Mouse (Mus musculus) liver, embryonic 15.5 days (tissue): ENCODE measurements around the gene Chrm4. TPM values are rescaled to one million over a fixed set of nuclear protein-coding genes. Genes with fewer than 3 reads are reported as not detected.

Source experiments
- ATAC-seq: fragments of 200-750 bp; cut with Nextera tagmentation; 2 replicates; pipeline ENCODE4 v1.8.0; 2017; ENCODE audit warnings: moderate number of reproducible peaks, mild to moderate bottlenecking, moderate library complexity; ENCODE audit not compliant: insufficient read depth
- H3K27ac ChIP-seq: fragments of 300-500 bp; sonication (generic); replicated peaks from 2 replicates; pipeline ENCODE4 v1.5.1; 2015; ENCODE audit warnings: mild to moderate bottlenecking, inconsistent platforms
- H3K27me3 ChIP-seq: fragments of 300-500 bp; sonication (generic); 2 replicates; pipeline ENCODE4 v1.6.1; 2015; ENCODE audit warnings: mild to moderate bottlenecking, inconsistent platforms
- H3K36me3 ChIP-seq: fragments of 300-500 bp; sonication (generic); replicated peaks from 2 replicates; pipeline ENCODE4 v1.6.1; 2015; ENCODE audit warnings: moderate library complexity, mild to moderate bottlenecking, inconsistent platforms
- H3K4me1 ChIP-seq: fragments of 300-500 bp; sonication (generic); replicated peaks from 2 replicates; pipeline ENCODE4 v1.6.1; 2015; ENCODE audit warnings: inconsistent platforms
- H3K4me2 ChIP-seq: fragments of 300-500 bp; sonication (generic); 2 replicates; pipeline ENCODE4 v1.6.1; 2015; ENCODE audit warnings: moderate library complexity, mild to moderate bottlenecking, inconsistent platforms
- H3K4me3 ChIP-seq: fragments of 300-500 bp; sonication (generic); replicated peaks from 2 replicates; pipeline ENCODE4 v1.5.1; 2015; ENCODE audit warnings: mild to moderate bottlenecking, inconsistent platforms
- H3K9ac ChIP-seq: fragments of 300-500 bp; sonication (generic); 2 replicates; pipeline ENCODE4 v1.6.1; 2015; ENCODE audit warnings: moderate library complexity, mild to moderate bottlenecking, inconsistent platforms
- H3K9me3 ChIP-seq: fragments of 300-500 bp; sonication (generic); replicated peaks from 2 replicates; pipeline ENCODE4 v1.6.1; 2016; ENCODE audit warnings: inconsistent platforms
- WGBS: fragments of 180-500 bp; shearing (Covaris S2); methylation state at CpG from one replicate; pipeline ENCODE4 v1.1.7; 2015; ENCODE audit warnings: mixed read lengths; ENCODE audit not compliant: insufficient replicate concordance; 5-methylcytosine and 5-hydroxymethylcytosine counted together
- polyA plus RNA-seq: library from polyadenylated mRNA; unstranded; fragments of >200 nt; fragmentation: Nextera tagmentation; extraction: Ambion mirVana; gene quantifications from 2 replicates; pipeline ENCODE4 v1.2.1, GENCODE M21; 2015

Chrm4 gene
- polyA plus RNA-seq, 1 experiment from 2014 or later, result not detected

- no peak overlapping the region for H3K27ac ChIP-seq
- H3K27me3 ChIP-seq, result peaks cover 90% of the 10 kb centered on the region
- H3K4me3 ChIP-seq, result peak overlapping the region; percentile 30
- ATAC-seq, result peak; percentile 38; the same call in 1 of the 2 replicates
- no peaks in the 10 kb centered on the region for H3K9me3 ChIP-seq
- WGBS, result 4% methylated on average over 54 of the region's 54 CpGs
- no peak overlapping the region for H3K9ac ChIP-seq
- no peaks in the 10 kb centered on the region for H3K36me3 ChIP-seq
- H3K4me2 ChIP-seq, result peak overlapping the region; percentile 80
- H3K4me1 ChIP-seq, result peaks cover 42% of the 10 kb centered on the region
Measured at GRCm38 (mm10) chr2:91923415-91924337, 3.4 kb upstream of the Chrm4 start.

- 64% methylated on average over 1 of the region's 1 CpGs for WGBS
- H3K27me3 ChIP-seq, result peaks cover 95% of the 10 kb centered on the region
- H3K4me1 ChIP-seq, result peaks cover 42% of the 10 kb centered on the region
- no peak overlapping the region for H3K9ac ChIP-seq
- no peak overlapping the region for H3K4me3 ChIP-seq
- no peaks in the 10 kb centered on the region for H3K9me3 ChIP-seq
- H3K27ac ChIP-seq, result no peak overlapping the region
- no peak for ATAC-seq
- H3K36me3 ChIP-seq, result no peaks in the 10 kb centered on the region
- H3K4me2 ChIP-seq, result no peak overlapping the region
Measured at GRCm38 (mm10) chr2:91924726-91925125, 2.3 kb upstream of the Chrm4 start.

DNA sequence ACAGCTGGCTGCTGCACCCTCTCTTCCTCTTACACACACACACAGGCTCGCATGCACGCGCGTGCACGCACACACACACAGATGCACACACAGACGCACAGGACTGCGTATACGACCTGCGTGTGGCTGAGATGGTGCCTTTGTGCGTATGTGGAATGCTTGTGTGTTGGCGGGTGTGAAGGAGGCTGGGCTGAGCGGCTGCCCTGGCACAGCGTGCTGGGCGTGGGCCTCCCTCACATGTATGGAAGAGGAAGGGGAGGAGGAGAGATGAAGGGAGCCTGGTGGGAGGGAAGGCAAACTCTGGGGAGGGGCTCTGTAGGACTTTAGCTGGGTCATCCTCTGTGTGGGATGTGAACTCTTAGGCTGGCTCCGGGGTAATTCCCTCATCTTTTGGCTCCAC, 1.6 kb upstream of the Chrm4 start:
- H3K27me3 ChIP-seq, result peaks cover 95% of the 10 kb centered on the region
- H3K9me3 ChIP-seq, result no peaks in the 10 kb centered on the region
- no peak for ATAC-seq
- H3K4me3 ChIP-seq, result no peak overlapping the region
- no peaks in the 10 kb centered on the region for H3K36me3 ChIP-seq
- H3K9ac ChIP-seq, result no peak overlapping the region
- peaks cover 47% of the 10 kb centered on the region for H3K4me1 ChIP-seq
- no peak overlapping the region for H3K27ac ChIP-seq
- 70% methylated on average over 15 of the region's 15 CpGs for WGBS
- H3K4me2 ChIP-seq, result no peak overlapping the region

GRCm38 (mm10) chr2:91927826-91928533, 931 bp downstream of the Chrm4 start:
- H3K9ac ChIP-seq, result no peak overlapping the region
- H3K27ac ChIP-seq, result no peak overlapping the region
- H3K4me2 ChIP-seq, result peak overlapping the region; percentile 39
- H3K4me3 ChIP-seq, result no peak overlapping the region
- peaks cover 51% of the 10 kb centered on the region for H3K4me1 ChIP-seq
- ATAC-seq, result no peak
- peaks cover 4% of the 10 kb centered on the region for H3K36me3 ChIP-seq
- 38% methylated on average over 34 of the region's 34 CpGs for WGBS
- peaks cover 91% of the 10 kb centered on the region for H3K27me3 ChIP-seq
- no peaks in the 10 kb centered on the region for H3K9me3 ChIP-seq

GRCm38 (mm10) chr2:91928534-91929350, 1.7 kb downstream of the Chrm4 start:
- Histone ChIP-seq H3K27me3 (peaks cover 84% of the 10 kb centered on the region), H3K27ac (no peak overlapping the region), H3K9me3 (no peaks in the 10 kb centered on the region), H3K4me2 (no peak overlapping the region), H3K9ac (no peak overlapping the region), H3K4me1 (peaks cover 51% of the 10 kb centered on the region), H3K36me3 (peaks cover 12% of the 10 kb centered on the region), H3K4me3 (no peak overlapping the region)
- no peak for ATAC-seq
- WGBS, result 69% methylated on average over 23 of the region's 23 CpGs

DNA sequence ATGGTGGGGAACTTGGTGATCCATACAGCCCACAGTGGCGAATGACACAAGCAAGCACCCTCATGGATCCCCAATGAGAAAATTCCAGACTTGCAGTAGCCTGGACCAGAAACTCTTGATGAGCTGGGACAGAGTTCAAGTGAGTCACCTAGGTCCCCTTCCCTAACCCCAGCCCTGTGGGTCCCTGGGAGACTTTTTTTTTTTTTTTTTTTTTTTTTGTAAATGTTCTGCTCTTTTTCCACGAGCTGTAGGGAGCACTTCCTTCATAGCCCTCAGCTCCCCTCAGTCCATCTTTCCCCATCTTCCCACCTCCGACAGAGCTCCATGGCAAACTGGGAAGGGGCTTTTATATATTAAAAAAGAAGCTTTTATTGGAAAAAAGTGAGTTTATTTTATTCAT, 2.4 kb downstream of the Chrm4 start:
- Histone ChIP-seq H3K4me1 (peaks cover 54% of the 10 kb centered on the region), H3K27ac (no peak overlapping the region), H3K27me3 (peaks cover 76% of the 10 kb centered on the region), H3K4me3 (no peak overlapping the region), H3K9ac (no peak overlapping the region), H3K9me3 (no peaks in the 10 kb centered on the region), H3K4me2 (no peak overlapping the region), H3K36me3 (peaks cover 19% of the 10 kb centered on the region)
- 57% methylated on average over 3 of the region's 3 CpGs for WGBS
- ATAC-seq, result no peak

GRCm38 (mm10) chr2:91929936-91930335, 2.9 kb downstream of the Chrm4 start:
- H3K9me3 ChIP-seq, result no peaks in the 10 kb centered on the region
- H3K36me3 ChIP-seq, result peaks cover 24% of the 10 kb centered on the region
- no peak overlapping the region for H3K4me3 ChIP-seq
- WGBS, result 13% methylated on average over 12 of the region's 12 CpGs
- H3K4me1 ChIP-seq, result peaks cover 58% of the 10 kb centered on the region
- H3K4me2 ChIP-seq, result peak overlapping the region; percentile 66
- peaks cover 72% of the 10 kb centered on the region for H3K27me3 ChIP-seq
- no peak overlapping the region for H3K27ac ChIP-seq
- no peak for ATAC-seq
- H3K9ac ChIP-seq, result no peak overlapping the region

DNA sequence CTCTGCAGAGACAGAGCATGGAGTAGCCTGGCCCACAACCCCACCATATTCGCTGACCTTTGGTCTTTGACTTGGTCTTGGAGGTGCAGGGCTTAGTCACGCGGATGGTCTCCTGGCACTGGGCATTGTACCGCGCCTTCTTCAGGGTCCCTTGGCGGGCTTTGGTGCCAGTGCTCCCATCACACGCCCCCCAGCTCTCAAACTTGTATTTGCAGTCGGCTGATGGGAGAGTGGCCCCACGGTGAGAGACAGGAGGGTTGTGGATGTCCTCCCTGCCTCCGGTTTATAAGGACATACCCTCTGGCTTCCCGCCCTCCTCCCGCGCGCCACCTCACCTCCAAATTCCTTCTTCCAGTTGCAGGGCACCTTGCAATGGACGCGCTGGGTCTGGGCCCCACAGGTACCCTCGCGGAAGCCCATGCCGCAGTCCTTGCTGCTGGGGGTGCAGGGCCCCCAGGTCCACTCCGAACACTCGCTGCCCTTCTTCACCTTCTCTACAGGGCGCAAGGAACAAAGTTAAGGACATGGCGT, 3.8 kb downstream of the Chrm4 start:
- no peak overlapping the region for H3K9ac ChIP-seq
- H3K9me3 ChIP-seq, result no peaks in the 10 kb centered on the region
- no peak for ATAC-seq
- H3K4me2 ChIP-seq, result peak overlapping the region; percentile 66
- no peak overlapping the region for H3K27ac ChIP-seq
- 26% methylated on average over 23 of the region's 23 CpGs for WGBS
- H3K27me3 ChIP-seq, result peaks cover 63% of the 10 kb centered on the region
- peaks cover 32% of the 10 kb centered on the region for H3K36me3 ChIP-seq
- H3K4me1 ChIP-seq, result peaks cover 58% of the 10 kb centered on the region
- peak overlapping the region; percentile 39 for H3K4me3 ChIP-seq

- H3K27me3 ChIP-seq, result peaks cover 56% of the 10 kb centered on the region
- no peaks in the 10 kb centered on the region for H3K9me3 ChIP-seq
- H3K4me3 ChIP-seq, result peak overlapping the region; percentile 39
- no peak overlapping the region for H3K27ac ChIP-seq
- peaks cover 40% of the 10 kb centered on the region for H3K36me3 ChIP-seq
- ATAC-seq, result no peak
- peak overlapping the region; percentile 66 for H3K4me2 ChIP-seq
- H3K9ac ChIP-seq, result no peak overlapping the region; the same call in 1 of the 2 replicates
- 5% methylated on average over 50 of the region's 50 CpGs for WGBS
- peaks cover 58% of the 10 kb centered on the region for H3K4me1 ChIP-seq
Measured at GRCm38 (mm10) chr2:91931328-91932159, 4.5 kb downstream of the Chrm4 start.

DNA sequence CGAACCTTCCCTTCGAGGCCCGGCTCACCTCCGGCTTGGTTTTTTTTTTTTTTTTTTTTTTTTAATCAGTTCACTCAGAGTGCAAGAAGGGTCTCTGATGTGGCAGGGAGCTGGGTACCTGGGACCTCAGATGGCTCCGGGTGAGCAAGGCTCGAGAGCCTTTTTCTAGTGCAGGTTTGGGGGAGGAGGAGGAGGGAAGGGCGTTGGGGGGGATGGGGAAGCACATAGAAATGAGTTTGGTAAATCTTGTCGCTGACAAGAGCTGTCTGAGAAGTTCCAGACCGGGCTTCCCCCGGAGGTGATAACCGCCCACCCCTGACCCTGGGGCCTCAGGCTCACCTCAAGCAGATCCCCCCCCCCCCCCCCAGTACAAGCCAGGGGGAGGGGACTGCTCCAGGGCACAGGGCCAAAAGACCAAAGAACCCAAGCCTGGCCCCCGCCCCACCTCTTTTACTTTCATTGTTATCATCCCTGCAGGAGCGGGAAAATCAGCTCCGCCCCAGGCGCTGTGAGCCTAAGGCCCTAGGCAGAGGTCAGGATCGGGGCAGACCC, 5.2 kb downstream of the Chrm4 start, which contains the start of gene Mdk:
Gene Mdk (minus strand): TSS at position 138 of the 552 bp plus-strand sequence.
- peak within 1 kb of the TSS; percentile 66 for H3K4me2 ChIP-seq
- WGBS, result 5% methylated on average over 16 of the region's 16 CpGs
- H3K27ac ChIP-seq, result no peak within 1 kb of the TSS
- peaks cover 56% of the 10 kb centered on the region for H3K4me1 ChIP-seq
- peaks cover 49% of the 10 kb centered on the region for H3K27me3 ChIP-seq
- H3K9ac ChIP-seq, result no peak within 1 kb of the TSS; the same call in 1 of the 2 replicates
- H3K9me3 ChIP-seq, result no peaks in the 10 kb centered on the region
- peak within 1 kb of the TSS; percentile 39 for H3K4me3 ChIP-seq
- H3K36me3 ChIP-seq, result peaks cover 47% of the 10 kb centered on the region
- ATAC-seq, result peak; percentile 22; the same call in 1 of the 2 replicates
